Mouse (Mus musculus) spleen, postnatal 4 days (tissue): ENCODE results near the gene Sult4a1.

Experiments used
- DNase-seq, 2 experiments: peaks; one replicate each; pipeline ENCODE4 v3.0.0; 2022; ENCODE audit warnings: low spot score in 2 of 2

Gene Sult4a1

GRCm38 (mm10) chr15:84037067-84037466, 68.5 kb downstream of the Sult4a1 start:
- no peak for DNase-seq
